Mouse (Mus musculus) lung, postnatal 36 days (tissue): ENCODE results near the gene Hoxd11.

Experiments used
- DNase-seq: peaks from one replicate; pipeline ENCODE4 v3.0.0; 2022; ENCODE audit warnings: mixed read lengths

Gene Hoxd11

GRCm38 (mm10) chr2:74732513-74733316 lies 53.4 kb downstream of the Hoxd11 start:
- DNase-seq, result no peak

GRCm38 (mm10) chr2:74733317-74733661 lies 53.9 kb downstream of the Hoxd11 start:
- DNase-seq, result no peak

- no peak for DNase-seq
Measured at GRCm38 (mm10) chr2:74733765-74734164, 54.4 kb downstream of the Hoxd11 start.

GRCm38 (mm10) chr2:74734451-74734850 lies 55.1 kb downstream of the Hoxd11 start:
- DNase-seq, result no peak

GRCm38 (mm10) chr2:74734996-74735811 lies 55.8 kb downstream of the Hoxd11 start:
- no peak for DNase-seq

- DNase-seq, result no peak
Measured at GRCm38 (mm10) chr2:74735851-74736687, 56.7 kb downstream of the Hoxd11 start.
